Mouse (Mus musculus) ZHBTc4 (cell line): Measurements from ENCODE around the gene Arhgap31.
A peak's percentile ranks its signal among the peaks of the same experiment; 100 is the strongest.
"Not testable (repeated sequence)": the region's sequence is repeated elsewhere in the genome, so short reads cannot be mapped to it uniquely, and the experiment has no call there.

Source experiments
- DNase-seq: peaks from one replicate; pipeline ENCODE4 v3.0.0-alpha.2; 2011; ENCODE audit warnings: low read depth, low spot score

Gene Arhgap31

DNA sequence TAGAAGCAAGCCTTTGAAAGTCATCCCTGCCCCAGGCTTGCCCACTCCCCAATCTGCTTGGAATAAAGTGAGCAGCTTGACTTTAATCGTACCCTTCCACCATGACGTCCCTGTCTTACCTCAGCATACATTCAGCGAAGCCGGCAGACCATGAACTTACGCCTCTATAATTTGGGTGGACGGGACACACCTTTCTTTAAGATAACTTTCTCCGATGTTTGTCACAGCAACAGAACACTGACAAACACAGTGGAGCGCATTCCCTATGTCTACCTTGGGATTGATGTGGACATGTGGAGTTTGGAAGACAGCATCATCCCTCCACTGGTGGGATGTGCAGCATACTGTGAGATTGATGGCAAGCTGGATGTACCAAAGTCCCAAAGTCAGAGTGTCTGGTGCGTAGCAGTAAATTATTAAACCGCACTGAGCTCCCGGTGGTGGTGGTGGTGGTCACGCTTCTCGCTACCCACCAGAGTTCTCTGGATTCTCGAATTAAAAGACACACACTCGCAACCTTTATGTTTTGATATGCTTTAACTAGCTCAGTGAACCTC, 15.6 kb upstream of the Arhgap31 start:
- no peak for DNase-seq

DNA sequence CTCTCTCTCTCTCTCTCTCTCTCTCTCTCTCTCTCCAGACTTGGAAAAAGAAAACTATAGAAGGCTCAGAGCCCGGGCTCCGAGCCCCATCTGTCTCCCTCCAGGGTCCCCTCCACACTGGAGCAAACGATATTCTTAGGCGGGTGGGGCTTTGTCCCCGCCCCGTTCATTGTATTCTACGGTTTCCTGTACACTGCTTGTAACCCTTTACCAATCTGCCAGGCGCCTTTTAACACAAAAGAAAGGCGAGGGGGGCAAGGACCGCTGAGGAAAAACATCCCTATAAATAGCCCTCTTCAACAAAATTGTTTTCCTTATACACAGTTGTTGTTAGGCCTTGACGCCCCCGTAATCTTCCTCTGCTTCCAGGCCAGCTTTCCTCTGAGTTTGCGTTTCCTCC, 11.9 kb upstream of the Arhgap31 start:
- DNase-seq, result no peak

DNA sequence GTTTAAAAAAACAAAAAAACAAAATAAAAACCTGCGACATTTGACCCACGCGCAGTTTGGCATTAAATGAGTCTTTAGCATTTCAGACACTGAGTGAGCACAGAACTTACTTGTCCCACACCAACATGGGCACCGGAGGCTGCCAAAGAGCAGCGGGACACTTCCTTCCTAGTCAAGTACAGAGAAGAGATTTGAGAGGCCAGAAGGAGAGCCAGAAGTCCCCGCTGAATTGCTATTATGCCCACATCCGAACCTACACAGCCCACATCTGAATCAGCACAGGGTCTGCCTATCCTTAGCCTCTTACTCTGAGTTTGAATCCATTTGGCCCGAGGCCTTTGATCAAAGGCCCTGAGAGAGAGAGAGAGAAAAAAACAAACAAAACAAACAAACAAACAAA, 11.2 kb upstream of the Arhgap31 start:
- no peak for DNase-seq

DNA sequence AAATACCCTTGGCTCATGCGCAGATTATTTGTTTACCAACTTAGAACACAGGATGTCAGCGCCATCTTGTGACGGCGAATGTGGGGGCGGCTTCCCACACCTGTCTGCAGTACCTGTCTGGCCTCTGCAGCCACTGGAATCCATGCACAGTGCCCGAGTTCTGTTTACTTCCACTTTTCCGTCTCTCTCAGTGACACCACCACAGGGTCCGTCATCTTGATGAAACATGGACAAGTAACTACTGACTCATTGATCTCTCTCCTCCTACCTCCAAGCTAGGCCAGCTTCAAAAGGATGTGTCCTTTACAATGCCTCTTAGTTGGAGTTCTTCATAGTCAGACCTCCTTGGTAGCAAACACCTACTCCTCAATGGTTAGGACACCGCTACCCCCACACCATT, 8.3 kb upstream of the Arhgap31 start:
- DNase-seq, result no peak

DNA sequence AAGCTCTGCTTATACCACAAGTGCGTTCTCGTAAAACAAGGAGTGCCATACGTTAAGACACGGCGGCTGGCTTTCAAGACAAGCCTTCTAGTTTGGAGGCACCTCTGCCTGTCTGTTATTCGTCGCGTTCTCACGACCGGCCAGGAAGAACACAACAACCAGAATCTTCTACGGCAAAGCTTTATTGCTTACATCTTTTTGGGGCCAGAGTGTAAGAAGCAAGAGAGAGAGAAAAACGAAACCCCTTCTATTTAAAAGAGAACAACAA, 1.1 kb upstream of the Arhgap31 start:
- not testable (repeated sequence) for DNase-seq

DNA sequence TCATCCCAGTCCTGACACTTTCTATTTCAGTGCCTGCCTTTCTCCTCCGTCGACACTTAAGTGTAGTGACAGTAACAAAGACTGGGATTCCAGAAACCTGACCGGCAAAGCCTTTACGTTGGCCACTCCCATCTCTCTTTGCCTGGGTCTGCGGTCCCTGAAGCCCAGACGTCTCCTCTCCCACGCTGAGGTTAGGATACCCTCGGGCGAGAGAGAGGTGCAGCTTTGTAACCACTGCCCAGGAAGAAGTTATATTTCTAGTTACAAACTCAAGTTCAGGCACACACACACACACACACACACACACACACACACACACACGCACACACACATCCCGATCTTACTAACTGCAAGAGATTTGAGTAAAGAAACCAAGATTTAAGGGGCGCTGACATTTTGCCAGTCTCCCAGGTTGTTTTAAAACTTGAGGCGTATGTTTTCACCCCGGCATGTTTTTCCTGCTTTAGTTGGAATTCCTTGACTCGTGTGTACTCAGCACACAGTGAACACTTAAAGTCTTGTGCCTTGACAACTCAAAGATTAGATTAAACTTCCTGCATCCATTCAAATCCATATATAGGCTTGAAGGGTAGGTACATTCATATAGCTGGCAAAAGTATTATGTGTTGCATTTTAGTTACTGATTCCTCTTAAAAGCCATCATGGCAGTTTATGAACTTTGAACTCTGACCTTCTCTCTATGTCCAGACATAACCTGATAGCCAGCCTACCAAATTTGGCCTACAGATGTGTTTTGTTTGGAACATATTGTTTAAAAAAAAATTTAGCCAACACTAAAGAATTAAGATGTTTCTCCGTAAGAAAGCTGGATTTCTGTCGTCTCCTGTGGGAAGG, 557 bp upstream of the Arhgap31 start:
- DNase-seq, result no peak

DNA sequence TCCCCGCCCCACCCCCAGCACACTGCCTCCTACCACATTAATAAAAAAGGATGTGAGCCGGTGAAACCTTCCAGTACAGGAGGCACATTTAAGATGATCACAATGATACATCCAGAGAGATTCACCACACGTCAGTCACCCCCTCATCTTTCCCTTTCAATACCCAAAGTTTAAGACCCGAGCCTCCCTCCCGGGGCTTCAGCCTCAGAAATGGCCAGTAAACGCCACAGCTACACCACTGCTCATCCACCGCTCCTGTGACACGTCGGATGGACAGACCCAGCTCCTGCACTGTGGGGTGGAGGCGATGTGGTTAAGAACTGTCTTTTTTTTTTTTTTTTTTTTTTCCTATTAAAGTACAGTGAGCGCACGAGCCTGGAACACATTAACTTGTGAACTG, 969 bp downstream of the Arhgap31 start:
- peak; percentile 24 for DNase-seq

DNA sequence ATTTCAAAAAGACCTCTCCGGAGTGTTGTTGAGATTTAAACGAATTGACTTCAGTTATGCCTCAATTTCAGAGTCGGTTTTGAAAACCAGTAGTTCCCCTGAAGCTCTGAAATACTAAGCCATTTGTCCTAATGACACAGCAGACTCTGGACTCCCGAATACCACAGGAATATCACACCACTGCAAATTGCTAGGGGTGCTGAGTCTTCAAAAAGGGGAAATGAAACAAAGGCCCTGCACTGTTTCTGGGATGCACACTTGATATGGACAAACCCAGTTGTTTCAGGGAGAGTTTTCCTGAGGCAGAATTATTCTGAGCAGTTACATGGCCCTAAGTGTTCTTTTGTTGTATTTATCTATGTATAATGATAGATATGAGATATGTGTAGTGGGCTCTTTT, 1.8 kb downstream of the Arhgap31 start:
- DNase-seq, result no peak

DNA sequence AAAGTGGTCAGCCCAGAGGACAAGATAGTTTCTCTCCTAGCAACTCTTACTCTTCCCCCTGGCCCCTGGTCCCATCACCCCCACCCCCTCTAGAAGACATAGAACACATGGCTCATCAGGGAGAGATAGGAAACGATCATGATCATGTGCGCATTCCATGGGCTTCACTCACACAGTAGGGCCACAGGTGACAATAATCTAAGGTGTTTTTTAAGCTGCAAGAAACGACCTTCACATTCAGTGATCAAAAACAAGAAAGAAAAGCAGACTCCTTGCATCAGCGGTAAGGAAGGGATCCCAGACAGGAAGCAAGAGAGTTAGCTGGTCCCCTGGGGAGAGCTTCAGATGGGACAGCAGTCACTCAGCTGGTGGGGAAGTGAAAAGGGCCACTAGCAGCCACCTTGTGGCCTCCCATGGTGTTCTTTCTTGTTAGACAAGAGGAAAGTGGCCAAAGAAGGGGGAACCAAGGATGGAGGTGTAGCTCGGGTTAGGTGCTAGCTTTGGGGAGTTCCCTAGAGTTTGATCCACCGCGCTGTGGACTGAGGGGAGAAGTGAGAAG, 4.0 kb downstream of the Arhgap31 start:
- no peak for DNase-seq

DNA sequence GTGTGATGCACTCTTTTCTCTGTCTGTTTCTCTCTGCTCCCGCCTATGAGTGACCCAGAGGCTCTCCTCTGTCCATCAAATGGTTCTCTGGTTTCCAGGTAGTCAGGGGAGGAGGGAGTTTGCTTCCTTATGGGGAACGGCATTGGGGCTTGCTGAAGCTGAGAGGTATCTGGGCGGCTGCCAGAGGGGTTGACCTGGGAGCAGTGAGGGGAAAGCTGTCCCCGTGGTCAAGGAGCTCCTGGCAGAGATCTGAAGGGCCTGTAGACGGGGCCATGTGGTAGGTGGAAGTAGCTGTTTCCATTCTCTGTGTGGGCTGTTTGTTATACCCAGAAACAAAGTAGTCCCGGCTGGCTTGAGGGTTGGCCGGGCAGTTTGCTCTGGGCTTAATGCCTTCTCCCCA, 6.3 kb downstream of the Arhgap31 start:
- no peak for DNase-seq

DNA sequence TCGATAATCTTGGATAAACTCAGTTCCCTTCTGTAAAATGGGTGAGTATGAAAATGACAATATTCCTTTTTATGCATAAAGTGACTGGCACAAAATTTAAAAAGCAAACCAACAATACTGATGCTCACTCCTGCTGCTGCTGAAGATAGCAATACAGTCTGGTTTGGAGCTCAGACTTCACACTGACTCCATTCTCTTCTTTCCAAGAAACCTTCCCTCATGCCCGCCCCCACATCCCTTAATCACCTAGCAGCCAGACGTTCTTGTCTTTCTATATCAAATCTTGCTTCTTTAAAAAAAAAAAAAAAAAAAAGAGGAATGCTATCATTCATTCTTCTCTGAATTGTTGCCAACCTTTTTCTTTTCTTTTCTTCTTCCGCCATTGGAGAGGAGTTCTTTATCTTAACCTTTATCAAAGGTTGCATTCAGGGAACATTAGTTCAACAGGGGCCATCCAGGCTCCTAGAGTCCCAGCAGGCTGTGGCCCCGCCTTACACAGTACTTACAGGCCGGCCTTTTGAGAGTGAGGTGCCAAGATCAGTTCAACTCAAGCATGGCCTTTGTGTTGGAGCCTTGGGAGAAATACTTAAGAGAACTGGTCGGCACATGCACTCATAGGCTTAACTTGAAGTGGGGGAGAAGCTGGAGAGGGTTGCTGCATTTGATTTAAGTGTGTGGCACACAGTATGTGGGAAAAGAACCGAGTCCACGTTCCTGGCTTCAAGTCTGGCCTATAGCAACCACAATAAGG, 7.4 kb downstream of the Arhgap31 start:
- DNase-seq, result no peak

DNA sequence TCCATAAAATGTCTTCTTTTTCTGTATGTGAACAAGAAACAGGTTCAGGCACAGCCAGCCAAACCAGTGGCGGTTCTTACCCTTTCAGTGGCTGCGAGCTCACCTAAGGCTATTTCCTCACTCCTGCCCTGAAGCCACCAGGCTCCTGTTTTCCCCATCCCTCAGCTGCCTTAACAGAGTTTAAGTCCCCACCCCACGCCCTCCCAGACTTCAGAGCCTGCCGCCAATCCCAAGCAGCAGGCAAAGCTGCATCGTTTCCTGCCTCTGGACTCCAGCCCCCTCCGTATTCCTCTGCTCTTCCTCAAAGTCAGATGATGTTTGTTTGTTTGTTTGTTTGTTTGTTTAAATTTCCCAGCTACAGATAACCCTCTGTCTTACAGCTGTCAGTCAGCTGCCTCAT, 9.6 kb downstream of the Arhgap31 start:
- DNase-seq, result no peak

DNA sequence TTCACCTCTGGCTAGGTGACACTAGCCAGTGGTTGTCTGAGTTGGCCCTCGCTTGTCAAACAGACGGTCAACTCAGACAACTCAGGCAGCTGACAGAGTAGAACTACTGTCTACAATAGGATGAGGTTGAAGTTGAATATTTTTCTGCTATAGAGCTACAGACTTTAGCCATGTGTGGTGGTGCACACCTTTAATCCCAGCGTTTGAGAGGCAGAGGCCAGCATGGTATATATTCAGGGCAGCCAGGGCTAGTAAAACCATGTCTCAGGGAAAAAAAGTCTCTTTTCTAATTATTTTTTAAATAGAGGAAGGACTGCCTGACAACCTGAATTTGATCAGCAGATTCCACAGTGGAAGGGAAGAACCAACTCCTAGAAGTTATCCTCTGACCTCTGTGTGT, 10.8 kb downstream of the Arhgap31 start:
- no peak for DNase-seq

DNA sequence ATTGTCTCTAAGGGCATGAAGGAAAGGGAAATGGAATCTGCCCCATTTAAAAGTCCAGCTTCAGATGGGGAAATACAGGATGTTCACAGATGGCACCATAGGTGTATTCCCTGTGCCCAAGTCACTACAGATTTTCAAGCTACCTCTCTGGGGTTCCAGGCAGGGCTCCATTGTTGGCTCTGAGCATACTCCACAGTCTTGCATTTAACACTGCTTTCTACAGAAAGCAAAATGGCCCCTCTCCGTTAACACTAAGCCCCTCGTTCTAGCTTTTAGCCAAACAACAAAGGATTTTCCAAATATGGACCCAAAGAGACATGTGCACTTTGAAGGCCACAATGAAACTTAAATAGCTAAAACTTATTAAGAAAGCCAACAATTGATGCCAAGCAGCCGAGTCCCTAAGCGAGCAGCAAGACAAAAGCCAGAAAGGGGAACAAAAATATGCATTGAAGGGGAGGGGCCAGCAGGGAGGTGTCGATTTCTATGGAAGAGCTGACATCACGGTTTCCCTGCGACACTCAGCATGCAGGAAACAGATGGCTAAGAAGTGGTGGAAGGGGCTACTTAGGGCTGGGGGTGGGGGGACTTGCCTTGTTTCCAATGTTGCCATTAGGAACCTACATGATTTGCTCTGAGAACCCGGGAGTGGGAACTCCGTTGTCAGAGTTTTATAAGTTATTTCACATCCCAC, 11.4 kb downstream of the Arhgap31 start:
- DNase-seq, result no peak

DNA sequence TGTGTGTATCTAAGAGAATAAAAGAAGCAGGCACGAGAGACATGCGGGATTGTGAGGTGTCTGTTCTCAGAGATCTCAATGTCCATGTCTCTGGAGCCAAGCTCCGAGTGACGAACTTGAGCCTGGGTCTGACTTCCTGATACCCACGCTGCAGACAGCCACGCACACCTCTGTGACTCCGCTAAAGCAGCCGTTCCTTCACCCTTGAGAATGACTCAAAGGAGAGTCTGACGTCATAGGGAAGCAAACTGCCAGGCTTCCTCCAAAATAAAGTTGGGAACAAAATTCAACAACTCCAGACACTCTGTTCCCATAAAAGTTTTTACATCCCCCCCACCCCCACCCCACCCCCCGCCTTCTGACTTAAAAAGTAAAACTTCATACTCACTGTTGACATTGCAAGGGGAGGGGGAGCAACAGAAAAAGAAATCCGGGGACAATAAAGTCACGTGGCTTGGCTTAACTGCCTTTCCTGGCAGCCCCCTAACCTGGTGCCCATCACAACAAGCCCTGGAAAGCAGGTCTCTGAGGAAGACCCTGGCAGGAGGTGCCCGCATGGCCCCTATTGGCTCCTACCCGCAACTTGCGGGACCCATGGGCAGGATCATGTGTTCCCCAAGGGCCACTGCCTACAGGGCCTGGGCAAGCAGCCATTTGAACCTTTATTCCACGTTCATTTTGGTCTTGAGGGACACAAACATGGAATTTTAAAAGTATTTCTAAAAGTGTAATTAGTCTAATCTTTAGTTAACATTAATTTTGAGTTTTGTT, 12.5 kb downstream of the Arhgap31 start:
- DNase-seq, result no peak

DNA sequence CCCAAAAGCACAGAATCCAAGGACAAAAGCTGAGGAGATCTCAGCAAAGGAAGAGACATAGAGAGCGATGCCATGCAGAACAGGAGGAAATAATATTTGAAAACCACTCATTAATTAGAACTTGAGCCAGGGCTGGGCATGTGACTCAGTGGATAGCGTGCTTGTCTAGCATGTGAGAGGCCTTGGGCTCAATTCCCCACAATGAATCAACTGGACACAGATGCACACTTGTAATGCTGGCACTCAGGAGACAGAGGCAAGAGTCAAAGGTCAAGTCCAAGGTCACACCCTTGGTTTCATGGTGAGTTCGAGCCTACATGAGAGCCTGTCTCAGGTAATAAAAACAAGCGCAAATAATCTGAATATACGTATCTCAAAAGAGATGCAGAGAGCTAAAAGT, 15.5 kb downstream of the Arhgap31 start:
- DNase-seq, result no peak

DNA sequence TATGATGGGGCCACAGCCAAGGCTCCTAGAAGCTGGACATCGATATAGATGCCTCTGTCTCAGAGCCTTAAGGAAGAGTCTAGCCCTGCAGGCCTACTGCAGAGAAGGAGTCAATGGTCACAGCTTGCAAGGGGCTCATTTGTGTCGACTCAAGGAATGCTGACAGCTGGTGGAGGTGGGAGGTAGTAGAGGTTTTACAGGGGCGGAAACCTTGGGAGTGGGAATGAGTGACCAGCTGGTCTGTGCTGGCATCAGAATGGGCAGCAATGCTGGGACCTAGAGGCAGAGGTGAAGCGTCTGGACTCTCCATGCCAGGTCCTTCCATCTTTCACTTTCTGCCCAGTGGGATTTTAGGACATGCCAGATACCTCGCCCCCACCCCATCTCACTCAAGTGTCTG, 17.5 kb downstream of the Arhgap31 start:
- no peak for DNase-seq

DNA sequence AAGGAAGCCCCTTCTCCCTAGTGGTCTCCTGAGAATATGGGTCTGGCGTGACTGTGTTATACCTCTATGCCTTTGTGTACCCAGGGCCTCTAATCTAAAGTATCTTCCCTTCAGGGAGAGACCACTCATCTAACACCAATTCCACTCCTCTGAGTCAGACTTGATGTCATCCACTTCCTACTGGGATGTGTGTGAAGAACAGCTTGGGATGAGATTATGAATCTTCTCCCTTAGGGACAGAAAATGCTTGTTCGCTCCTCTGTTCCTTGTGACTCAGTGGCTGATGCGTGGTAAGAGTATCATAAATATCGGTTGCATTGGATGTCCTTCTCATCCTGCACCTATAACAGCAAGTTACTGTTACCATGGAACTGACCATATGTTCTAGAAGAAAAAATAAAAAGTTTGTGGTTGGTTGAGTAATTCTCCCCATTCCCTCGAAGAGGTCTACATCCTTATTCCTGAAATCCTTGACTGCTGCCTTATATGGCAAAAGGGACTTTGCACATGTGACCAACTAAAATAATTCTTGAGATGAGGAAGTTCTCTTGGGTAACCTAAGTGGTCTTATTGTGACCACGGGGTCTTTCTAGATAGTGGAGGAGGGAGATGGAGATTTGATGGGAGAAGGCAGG, 18.1 kb downstream of the Arhgap31 start:
- no peak for DNase-seq

DNA sequence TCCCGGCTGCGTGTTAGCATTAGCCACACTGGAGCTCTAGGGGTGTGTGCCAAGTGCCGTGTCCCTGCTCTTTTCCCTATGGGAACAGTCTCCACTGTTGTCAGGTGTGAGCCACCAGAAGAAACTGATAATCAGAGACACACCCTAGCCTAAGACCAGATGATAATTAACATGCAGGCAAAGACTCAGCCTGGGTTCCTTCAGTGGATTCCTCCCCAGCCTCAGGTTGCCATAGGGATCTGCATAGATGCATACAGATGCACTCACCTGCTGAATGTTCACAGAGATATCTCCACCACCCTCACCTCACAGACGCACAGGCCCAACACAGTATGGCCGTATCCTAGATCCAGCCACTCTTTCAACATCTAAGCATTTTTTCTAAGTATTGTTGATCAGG, 22.6 kb downstream of the Arhgap31 start:
- DNase-seq, result no peak

DNA sequence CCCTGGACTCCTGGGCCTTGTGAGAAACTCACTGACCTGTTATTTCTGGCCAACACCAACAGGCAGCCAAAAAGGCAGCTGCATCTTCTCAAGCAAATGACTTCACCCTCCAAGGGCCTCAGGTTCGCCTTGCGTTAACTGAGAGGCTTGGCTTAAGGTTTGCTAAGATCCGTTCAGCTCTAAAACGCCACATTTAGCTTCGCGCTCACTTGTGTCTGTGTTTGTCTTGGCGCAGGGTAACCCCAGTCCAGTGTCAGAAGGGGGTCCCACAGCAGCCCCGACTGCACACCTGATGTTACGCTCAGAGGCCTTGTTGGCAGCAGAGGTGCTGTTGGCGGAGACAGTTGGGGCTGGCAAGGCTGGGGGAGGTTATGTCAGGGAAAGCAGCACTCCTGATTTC, 23.3 kb downstream of the Arhgap31 start:
- DNase-seq, result no peak
